Mouse (Mus musculus) ES-E14 (cell line): ENCODE measurements at regions not wholly inside any gene's neighbourhood (a gene's known extent, or its start where the extent isn't known, plus 50 kb on each side); places are given as distances from the start of the nearest gene placed in this dataset.

Experiments
- DNase-seq: peaks from one replicate; pipeline ENCODE4 v3.0.0-alpha.2; 2013; ENCODE audit warnings: low read depth, low spot score
- H3K27ac ChIP-seq: 2 replicates; pipeline ENCODE4 v1.5.1; 2012; ENCODE audit warnings: low read depth, mild to moderate bottlenecking, low read length, moderate library complexity, mixed read lengths; ENCODE audit not compliant: poor library complexity, insufficient read depth, severe bottlenecking
- H3K36me3 ChIP-seq: 2 replicates; pipeline ENCODE4 v1.6.1; 2012; ENCODE audit warnings: mild to moderate bottlenecking, low read length, moderate library complexity, mixed read lengths; ENCODE audit not compliant: control insufficient read depth, poor library complexity, insufficient read depth, severe bottlenecking
- H3K4me1 ChIP-seq, 2 experiments: fragments of 150-350 bp in 1 of 2; sonication (generic) in 1 of 2; 2 replicates each; pipeline ENCODE4 v1.6.1; 2012; ENCODE audit warnings: low read length in 2 of 2, mild to moderate bottlenecking in 1 of 2, mixed read lengths in 1 of 2; ENCODE audit not compliant: control insufficient read depth in 2 of 2, insufficient read depth in 2 of 2, poor library complexity in 1 of 2
- H3K4me3 ChIP-seq, 2 experiments: fragments of 150-350 bp in 1 of 2; sonication (generic) in 1 of 2; 2 replicates each; pipeline ENCODE4 v1.5.1; 2012; ENCODE audit warnings: low read length in 2 of 2, low read depth in 1 of 2, mild to moderate bottlenecking in 1 of 2, mixed read lengths in 1 of 2; ENCODE audit not compliant: insufficient read depth in 1 of 2, poor library complexity in 1 of 2, severe bottlenecking in 1 of 2
- H3K9ac ChIP-seq: 2 replicates; pipeline ENCODE4 v1.6.1; 2012; ENCODE audit warnings: low read depth, mild to moderate bottlenecking, low read length, mixed read lengths; ENCODE audit not compliant: poor library complexity, insufficient read depth, severe bottlenecking
- H3K9me3 ChIP-seq: fragments of 150-350 bp; sonication (generic); 2 replicates; pipeline ENCODE4 v1.6.1; 2012; ENCODE audit warnings: low read depth, mild to moderate bottlenecking, low read length; ENCODE audit not compliant: control insufficient read depth, insufficient read depth
- CHD2 ChIP-seq: IDR thresholded peaks from 2 replicates; pipeline ENCODE4 v1.6.1; 2014; ENCODE audit warnings: mild to moderate bottlenecking, low read depth, low read length, inconsistent platforms
- HCFC1 ChIP-seq: IDR thresholded peaks from 2 replicates; pipeline ENCODE4 v1.6.1; 2012; ENCODE audit warnings: low read length, inconsistent platforms, borderline replicate concordance; ENCODE audit not compliant: insufficient read depth
- MAFK ChIP-seq: IDR thresholded peaks from 2 replicates; pipeline ENCODE4 v1.6.1; 2014; ENCODE audit warnings: mild to moderate bottlenecking, low read depth, low read length, inconsistent platforms; ENCODE audit not compliant: insufficient read depth
- ZC3H11A ChIP-seq: IDR thresholded peaks from 2 replicates; pipeline ENCODE4 v1.6.1; 2012; ENCODE audit warnings: low read depth, mild to moderate bottlenecking, inconsistent platforms, low read length, borderline replicate concordance
- ZNF384 ChIP-seq: IDR thresholded peaks from 2 replicates; pipeline ENCODE4 v1.6.1; 2012; ENCODE audit warnings: low read depth, low read length, inconsistent platforms
- in situ Hi-C, 2 experiments: fragments of 600-800 bp; cut with MboI; formaldehyde crosslinking; loops; one replicate each; pipeline ENCODE4 v1.15.1; 2025; ENCODE audit warnings: low sequenced_read_pairs in 2 of 2, inconsistent platforms in 1 of 2; ENCODE audit not compliant: unreplicated experiment in 2 of 2

DNA sequence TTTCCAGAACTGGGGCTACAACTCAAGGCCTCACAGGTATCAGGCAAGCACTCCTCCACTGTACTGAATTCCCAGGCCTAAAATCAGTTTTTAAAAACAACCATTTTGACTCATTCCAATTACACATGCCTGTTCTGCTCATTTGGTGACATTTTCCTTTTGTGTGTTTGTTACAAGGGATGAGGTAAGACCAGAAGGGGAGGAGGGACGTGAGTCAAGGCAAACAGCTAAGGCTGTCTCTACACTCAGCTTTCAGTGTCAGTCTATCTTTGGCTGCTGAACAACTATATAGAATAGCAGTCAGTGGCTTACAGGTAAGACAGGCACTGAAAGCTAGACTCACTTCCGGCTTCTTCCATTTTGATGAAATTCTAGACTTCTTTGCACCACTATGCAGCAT, 289.3 kb upstream of the Pkdcc start:
- Histone ChIP-seq H3K4me1 (no peaks in the 10 kb centered on the region), H3K9ac (no peak overlapping the region), H3K27ac (no peak overlapping the region), H3K9me3 (no peaks in the 10 kb centered on the region), H3K36me3 (no peaks in the 10 kb centered on the region), H3K4me3 (no peak overlapping the region)
- no peak for TF ChIP-seq CHD2
- no peak for TF ChIP-seq ZNF384
- in situ Hi-C loops = no loop called here
- no peak for DNase-seq

DNA sequence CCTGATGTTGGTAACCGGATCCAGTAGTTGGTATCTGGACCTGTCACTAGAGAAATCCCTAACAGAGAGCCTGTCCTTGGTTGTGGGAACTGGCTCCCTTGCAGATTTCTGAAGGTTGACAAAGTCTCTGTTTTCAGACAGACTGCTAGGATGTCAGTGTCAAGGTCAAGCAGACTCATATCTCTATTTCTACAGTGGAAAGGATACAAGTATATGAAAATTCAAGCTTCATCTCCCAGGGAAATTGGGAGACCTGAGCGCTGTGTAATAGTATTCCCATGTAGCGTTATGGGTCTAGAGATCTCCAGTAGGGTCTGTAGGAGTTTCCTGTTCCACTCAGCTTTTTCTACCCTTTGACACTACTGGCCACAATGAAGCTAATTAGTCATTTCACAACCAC, 287.4 kb upstream of the Pkdcc start:
- H3K36me3 ChIP-seq = no peaks in the 10 kb centered on the region

GRCm38 (mm10) chr17:82929511-82929910, 285.6 kb upstream of the Pkdcc start:
- DNase-seq = no peak
- Histone ChIP-seq H3K9me3 (no peaks in the 10 kb centered on the region), H3K9ac (no peak overlapping the region), H3K27ac (no peak overlapping the region), H3K36me3 (no peaks in the 10 kb centered on the region), H3K4me3 (no peak overlapping the region), H3K4me1 (no peaks in the 10 kb centered on the region)
- TF ChIP-seq MAFK (no peak), ZNF384 (0 out of 2 replicates have a peak, but pooled peaks have one; percentile 18)
- in situ Hi-C loops = no loop called here

More for the DNA sequence above, 287.4 kb upstream of the Pkdcc start:
- TF ChIP-seq MAFK (no peak), ZC3H11A (no peak), ZNF384 (no peak), HCFC1 (no peak), CHD2 (no peak)
- no peak for DNase-seq
- no peaks in the 10 kb centered on the region for H3K9me3 ChIP-seq
- in situ Hi-C loops = no loop called here
- H3K4me1 ChIP-seq = no peaks in the 10 kb centered on the region
- H3K9ac ChIP-seq = no peak overlapping the region
- no peak overlapping the region for H3K4me3 ChIP-seq
- H3K27ac ChIP-seq = no peak overlapping the region

GRCm38 (mm10) chr17:82930738-82931137, 284.4 kb upstream of the Pkdcc start:
- no peak for TF ChIP-seq ZC3H11A
- TF ChIP-seq MAFK = no peak
- Histone ChIP-seq H3K9me3 (no peaks in the 10 kb centered on the region), H3K9ac (no peak overlapping the region), H3K27ac (no peak overlapping the region), H3K4me3 (no peak overlapping the region), H3K4me1 (no peaks in the 10 kb centered on the region), H3K36me3 (no peaks in the 10 kb centered on the region)
- DNase-seq = no peak
- in situ Hi-C loops = no loop called here

DNA sequence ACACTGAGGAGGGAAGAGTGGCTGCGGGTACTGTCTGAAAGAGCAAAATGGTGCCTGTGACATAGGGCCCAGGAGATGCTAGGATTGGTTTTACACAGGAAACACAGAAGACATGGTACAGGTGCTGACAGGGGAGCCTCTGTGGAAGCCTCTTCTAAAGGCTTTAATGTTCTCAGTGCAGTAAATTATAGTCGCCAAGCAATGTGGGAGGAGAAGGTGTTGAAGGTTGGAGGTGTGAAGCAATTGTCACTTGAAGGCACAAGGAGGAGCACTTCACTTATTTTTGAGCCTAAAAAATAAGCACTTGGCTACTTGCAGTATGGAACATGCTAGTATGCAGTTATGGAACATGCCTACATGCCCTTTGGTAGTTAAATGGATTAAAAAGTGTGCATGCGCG, 283.6 kb upstream of the Pkdcc start:
- no peak overlapping the region for H3K27ac ChIP-seq

More for the DNA sequence above, 283.6 kb upstream of the Pkdcc start:
- Histone ChIP-seq H3K36me3 (no peaks in the 10 kb centered on the region), H3K4me1 (no peaks in the 10 kb centered on the region), H3K9ac (no peak overlapping the region), H3K4me3 (no peak overlapping the region), H3K9me3 (no peaks in the 10 kb centered on the region)
- in situ Hi-C loops = no loop called here
- DNase-seq = no peak
- TF ChIP-seq MAFK (no peak), ZNF384 (no peak), ZC3H11A (no peak), HCFC1 (no peak), CHD2 (no peak)
